Mouse (Mus musculus) embryonic facial prominence, embryonic 11.5 days (tissue): ENCODE results near the gene Ahdc1. TPM values are rescaled to one million over a fixed set of nuclear protein-coding genes. Genes with fewer than 3 reads are reported as not detected.

Experiments used
- ATAC-seq: fragments of 200-750 bp; cut with Nextera tagmentation; replicated peaks from 2 replicates; pipeline ENCODE4 v1.8.0; 2017; ENCODE audit warnings: low read depth; ENCODE audit not compliant: insufficient number of reproducible peaks, low FRiP score, low TSS enrichment
- DNase-seq: peaks from one replicate; pipeline ENCODE4 v3.0.0-alpha.2; 2015; ENCODE audit warnings: low spot score
- H3K27ac ChIP-seq: fragments of 300-500 bp; sonication (generic); replicated peaks from 2 replicates; pipeline ENCODE4 v1.5.1; 2014; ENCODE audit warnings: mild to moderate bottlenecking, low read depth, low read length, control low read depth
- H3K27me3 ChIP-seq: fragments of 300-500 bp; sonication (generic); 2 replicates; pipeline ENCODE4 v1.6.1; 2014; ENCODE audit warnings: mild to moderate bottlenecking, low read length, moderate library complexity, mixed read lengths; ENCODE audit not compliant: control insufficient read depth, insufficient read depth
- H3K36me3 ChIP-seq: fragments of 300-500 bp; sonication (generic); replicated peaks from 2 replicates; pipeline ENCODE4 v1.6.1; 2014; ENCODE audit warnings: low read depth, mild to moderate bottlenecking, low read length, moderate library complexity, mixed read lengths; ENCODE audit not compliant: control insufficient read depth, insufficient read depth
- H3K4me1 ChIP-seq: fragments of 300-500 bp; sonication (generic); 2 replicates; pipeline ENCODE4 v1.6.1; 2014; ENCODE audit warnings: low read length, mixed read lengths; ENCODE audit not compliant: control insufficient read depth, insufficient read depth
- H3K4me2 ChIP-seq: fragments of 300-500 bp; sonication (generic); 2 replicates; pipeline ENCODE4 v1.6.1; 2014; ENCODE audit warnings: low read depth, mild to moderate bottlenecking, control low read depth, low read length, moderate library complexity
- H3K4me3 ChIP-seq: fragments of 300-500 bp; sonication (generic); 2 replicates; pipeline ENCODE4 v1.5.1; 2014; ENCODE audit warnings: low read depth, low read length, control low read depth
- H3K9ac ChIP-seq: fragments of 300-500 bp; sonication (generic); replicated peaks from 2 replicates; pipeline ENCODE4 v1.6.1; 2014; ENCODE audit warnings: mild to moderate bottlenecking, control low read depth, low read length
- H3K9me3 ChIP-seq: fragments of 300-500 bp; sonication (generic); replicated peaks from 2 replicates; pipeline ENCODE4 v1.6.1; 2016; ENCODE audit warnings: mild to moderate bottlenecking, low read length, inconsistent platforms, mixed read lengths; ENCODE audit not compliant: control insufficient read depth
- WGBS: fragments of 180-500 bp; shearing (Covaris S2); extraction: QIAGEN DNeasy Blood & Tissue Kit; methylation state at CpG from one replicate; pipeline ENCODE4 v1.1.7; 2014; 5-methylcytosine and 5-hydroxymethylcytosine counted together
- polyA plus RNA-seq: library from polyadenylated mRNA; unstranded; fragments of >200 nt; fragmentation: Nextera tagmentation; extraction: Ambion mirVana; gene quantifications from 2 replicates; pipeline ENCODE4 v1.2.1, GENCODE M21; 2014

Gene Ahdc1
- polyA plus RNA-seq, 1 experiment from 2014 or later = 6.6 TPM

- peaks cover 35% of the 10 kb centered on the region for H3K4me1 ChIP-seq
- H3K27ac ChIP-seq = no peak overlapping the region
- H3K9ac ChIP-seq = no peak overlapping the region
- H3K4me2 ChIP-seq = no peak overlapping the region
- H3K36me3 ChIP-seq = no peaks in the 10 kb centered on the region
- WGBS = 83% methylated on average over 6 of the region's 6 CpGs
- no peaks in the 10 kb centered on the region for H3K27me3 ChIP-seq
- H3K4me3 ChIP-seq = no peak overlapping the region
- no peaks in the 10 kb centered on the region for H3K9me3 ChIP-seq
- no peak for ATAC-seq
- no peak for DNase-seq
These were observed 12.6 kb downstream of the Ahdc1 start for GRCm38 (mm10) chr4:133023636-133024035.

- ATAC-seq (no peak), DNase-seq (no peak)
- Histone ChIP-seq H3K4me2 (no peak overlapping the region), H3K27me3 (no peaks in the 10 kb centered on the region), H3K9ac (no peak overlapping the region), H3K9me3 (no peaks in the 10 kb centered on the region), H3K27ac (no peak overlapping the region), H3K4me1 (peaks cover 35% of the 10 kb centered on the region), H3K36me3 (no peaks in the 10 kb centered on the region), H3K4me3 (no peak overlapping the region)
- WGBS = 42% methylated on average over 3 of the region's 4 CpGs
These were observed 13.3 kb downstream of the Ahdc1 start for GRCm38 (mm10) chr4:133024404-133024803.

- no peak overlapping the region for H3K4me3 ChIP-seq
These were observed 14.1 kb downstream of the Ahdc1 start for GRCm38 (mm10) chr4:133024969-133025685.

GRCm38 (mm10) chr4:133026272-133026671, 15.2 kb downstream of the Ahdc1 start:
- Histone ChIP-seq H3K9ac (no peak overlapping the region), H3K9me3 (no peaks in the 10 kb centered on the region), H3K27ac (peak overlapping the region; percentile 11; the same call in 1 of the 2 replicates), H3K4me1 (peaks cover 28% of the 10 kb centered on the region), H3K4me3 (no peak overlapping the region), H3K27me3 (no peaks in the 10 kb centered on the region), H3K4me2 (no peak overlapping the region), H3K36me3 (no peaks in the 10 kb centered on the region)
- WGBS = 73% methylated on average over 10 of the region's 10 CpGs
- no peak for ATAC-seq
- DNase-seq = no peak

More at GRCm38 (mm10) chr4:133024969-133025685, 14.1 kb downstream of the Ahdc1 start:
- Histone ChIP-seq H3K27me3 (no peaks in the 10 kb centered on the region), H3K4me1 (peaks cover 35% of the 10 kb centered on the region), H3K36me3 (no peaks in the 10 kb centered on the region), H3K27ac (peak overlapping the region; percentile 59; the same call in 1 of the 2 replicates), H3K9me3 (no peaks in the 10 kb centered on the region), H3K9ac (no peak overlapping the region), H3K4me2 (no peak overlapping the region; the same call in 1 of the 2 replicates)
- DNase-seq (no peak), ATAC-seq (no peak)
- 33% methylated on average over 10 of the region's 10 CpGs for WGBS

GRCm38 (mm10) chr4:133026826-133027375, 15.8 kb downstream of the Ahdc1 start:
- no peaks in the 10 kb centered on the region for H3K27me3 ChIP-seq
- H3K9ac ChIP-seq = no peak overlapping the region; the same call in 1 of the 2 replicates
- no peaks in the 10 kb centered on the region for H3K36me3 ChIP-seq
- no peak for ATAC-seq
- H3K4me3 ChIP-seq = no peak overlapping the region
- H3K9me3 ChIP-seq = no peaks in the 10 kb centered on the region
- no peak overlapping the region for H3K27ac ChIP-seq
- WGBS = 34% methylated on average over 2 of the region's 2 CpGs
- H3K4me1 ChIP-seq = peaks cover 24% of the 10 kb centered on the region
- DNase-seq = no peak
- no peak overlapping the region for H3K4me2 ChIP-seq

GRCm38 (mm10) chr4:133027721-133028120, 16.7 kb downstream of the Ahdc1 start:
- ATAC-seq (no peak), DNase-seq (no peak)
- WGBS = 70% methylated on average over 10 of the region's 10 CpGs
- Histone ChIP-seq H3K4me3 (no peak overlapping the region), H3K36me3 (no peaks in the 10 kb centered on the region), H3K27me3 (no peaks in the 10 kb centered on the region), H3K4me1 (peaks cover 15% of the 10 kb centered on the region), H3K4me2 (no peak overlapping the region), H3K9me3 (no peaks in the 10 kb centered on the region), H3K27ac (no peak overlapping the region), H3K9ac (no peak overlapping the region)

GRCm38 (mm10) chr4:133028193-133028592, 17.1 kb downstream of the Ahdc1 start:
- H3K4me3 ChIP-seq = no peak overlapping the region
- no peak overlapping the region for H3K9ac ChIP-seq
- H3K36me3 ChIP-seq = no peaks in the 10 kb centered on the region
- no peaks in the 10 kb centered on the region for H3K9me3 ChIP-seq
- no peak for DNase-seq
- no peak overlapping the region for H3K4me2 ChIP-seq
- no peak for ATAC-seq
- 89% methylated on average over 6 of the region's 6 CpGs for WGBS
- no peak overlapping the region for H3K27ac ChIP-seq
- H3K4me1 ChIP-seq = peaks cover 13% of the 10 kb centered on the region
- H3K27me3 ChIP-seq = no peaks in the 10 kb centered on the region

GRCm38 (mm10) chr4:133028875-133029274, 17.8 kb downstream of the Ahdc1 start:
- H3K9me3 ChIP-seq = no peaks in the 10 kb centered on the region
- DNase-seq (no peak), ATAC-seq (no peak)
- WGBS = 76% methylated on average over 6 of the region's 6 CpGs
- no peak overlapping the region for H3K9ac ChIP-seq
- H3K4me3 ChIP-seq = no peak overlapping the region
- H3K27ac ChIP-seq = no peak overlapping the region
- peaks cover 13% of the 10 kb centered on the region for H3K4me1 ChIP-seq
- no peak overlapping the region for H3K4me2 ChIP-seq
- no peaks in the 10 kb centered on the region for H3K27me3 ChIP-seq
- H3K36me3 ChIP-seq = no peaks in the 10 kb centered on the region
